Mouse (Mus musculus): ENCODE measurements around the gene Dnal1.

The Dnal1 gene

DNA sequence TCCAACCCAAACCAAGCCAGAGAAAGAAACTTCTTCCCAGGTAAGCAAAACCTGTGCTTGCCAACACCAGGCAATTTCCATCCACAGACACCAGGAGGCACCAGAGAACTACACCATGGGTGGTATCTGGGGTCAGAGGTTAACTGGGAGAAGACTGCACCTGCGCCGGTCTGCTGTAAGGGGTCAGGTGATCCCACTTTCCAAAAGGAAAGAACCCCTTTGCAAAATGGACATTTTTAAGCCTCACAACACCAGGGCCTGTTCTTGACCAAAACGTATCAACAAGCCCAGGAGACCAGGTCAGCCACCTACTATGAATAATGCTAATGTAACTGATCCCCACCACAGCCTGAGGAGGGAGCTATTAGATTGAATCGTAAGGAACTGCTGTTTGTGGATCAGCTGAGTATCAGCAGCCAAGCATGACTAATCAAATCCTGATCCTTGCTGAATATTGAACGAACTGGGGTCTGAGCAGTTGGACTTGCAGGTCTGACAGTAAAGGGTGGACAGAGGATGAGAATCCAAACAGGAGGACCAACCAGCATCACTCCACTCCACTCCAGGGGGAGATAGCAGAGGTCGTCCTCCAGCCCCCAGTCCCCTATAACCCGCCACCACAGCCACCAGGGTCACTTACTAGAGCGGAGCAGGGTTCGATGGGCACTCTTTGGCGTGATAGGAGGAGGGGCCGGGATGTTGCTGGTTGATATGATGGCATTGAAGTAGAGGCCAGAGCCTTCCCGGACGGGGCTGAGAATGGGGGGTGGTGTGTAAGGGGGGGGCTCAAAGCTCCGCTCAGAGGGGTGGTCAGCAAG is 47.7 kb downstream of the Dnal1 start:
- no peak for DNase-seq (ENCODE audit: low spot score in 2 of 2)

DNA sequence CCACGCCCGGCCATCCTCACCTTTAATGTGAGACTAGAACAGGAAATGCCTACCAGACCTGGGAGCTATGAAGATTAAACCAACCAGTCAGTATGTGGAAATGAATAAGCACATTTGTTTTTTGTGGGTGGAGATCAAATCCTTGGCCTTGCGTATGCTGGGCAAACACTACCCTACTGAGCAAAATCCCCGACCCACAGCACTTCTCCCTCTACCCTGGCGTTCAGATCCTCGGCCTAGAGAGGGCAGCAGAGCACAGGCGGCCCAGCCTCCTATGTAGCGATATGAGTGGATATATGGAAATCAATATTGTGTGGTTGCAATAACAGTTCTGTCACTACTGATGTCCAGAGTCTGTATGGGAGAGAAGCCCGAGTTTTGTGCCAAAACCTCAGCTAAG is 49.0 kb downstream of the Dnal1 start:
- DNase-seq (ENCODE audit: low spot score in 2 of 2) = no peak

DNA sequence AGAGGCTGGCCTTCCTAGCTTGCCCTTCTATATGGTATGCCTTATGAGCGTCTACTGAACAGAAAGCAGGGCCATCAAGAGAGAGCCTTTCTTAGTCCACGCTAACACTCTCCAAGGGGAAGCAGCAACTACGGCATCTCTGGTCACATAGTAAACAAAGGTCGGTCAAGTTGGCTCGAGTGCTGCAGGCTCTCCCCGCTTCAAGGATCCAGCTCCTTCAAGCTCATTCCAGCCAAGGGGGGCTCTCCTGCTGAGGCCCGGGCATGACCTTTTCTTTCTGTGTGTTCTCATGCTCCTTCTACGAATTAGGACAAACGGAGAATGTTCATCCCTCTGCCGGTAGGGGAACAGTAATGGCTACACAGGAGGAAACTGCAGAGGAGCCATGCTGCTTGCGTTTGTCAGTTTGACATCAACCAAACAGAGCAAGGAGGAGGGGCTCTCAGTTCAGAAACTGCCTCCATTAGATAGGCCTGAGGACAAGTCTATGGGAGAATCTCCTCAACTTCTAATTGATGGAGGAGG is 49.5 kb downstream of the Dnal1 start:
- DNase-seq (ENCODE audit: low spot score in 2 of 2) = no peak

DNA sequence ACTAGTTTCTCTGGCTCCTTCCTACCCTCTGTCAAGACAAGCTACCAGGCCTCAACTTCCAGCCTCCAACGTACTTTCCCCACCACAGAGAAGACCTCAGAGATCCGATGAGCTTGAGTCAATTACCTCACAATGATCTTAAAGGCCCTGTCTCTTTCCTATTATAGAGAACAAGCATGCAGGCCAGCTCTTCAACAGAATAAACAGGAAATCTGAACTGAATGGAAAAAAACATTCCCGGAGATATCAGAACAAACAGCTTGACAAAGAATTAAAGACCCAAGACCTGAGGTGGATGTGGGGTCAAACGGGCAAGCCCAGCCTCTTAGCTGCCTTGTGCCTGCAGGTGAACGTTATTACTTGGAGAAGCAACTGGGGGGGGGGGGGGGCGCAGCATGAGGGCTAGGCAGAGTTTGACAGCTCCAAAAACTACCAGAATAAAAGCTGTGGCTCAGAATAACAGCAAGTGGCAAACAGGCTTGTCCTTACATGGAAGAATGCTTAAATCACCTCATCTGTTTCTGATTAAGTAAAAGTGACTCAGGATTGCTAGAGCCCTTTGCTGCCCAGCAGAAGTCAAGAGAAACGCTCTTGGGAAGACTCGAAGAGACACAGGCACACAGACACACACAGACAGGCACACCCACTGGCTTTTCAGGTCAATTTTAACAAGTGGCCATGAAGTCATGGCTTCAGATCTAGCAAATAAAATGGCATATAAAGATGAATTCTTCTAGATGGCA is 51.6 kb downstream of the Dnal1 start:
- DNase-seq (ENCODE audit: low spot score in 2 of 2) = no peak

DNA sequence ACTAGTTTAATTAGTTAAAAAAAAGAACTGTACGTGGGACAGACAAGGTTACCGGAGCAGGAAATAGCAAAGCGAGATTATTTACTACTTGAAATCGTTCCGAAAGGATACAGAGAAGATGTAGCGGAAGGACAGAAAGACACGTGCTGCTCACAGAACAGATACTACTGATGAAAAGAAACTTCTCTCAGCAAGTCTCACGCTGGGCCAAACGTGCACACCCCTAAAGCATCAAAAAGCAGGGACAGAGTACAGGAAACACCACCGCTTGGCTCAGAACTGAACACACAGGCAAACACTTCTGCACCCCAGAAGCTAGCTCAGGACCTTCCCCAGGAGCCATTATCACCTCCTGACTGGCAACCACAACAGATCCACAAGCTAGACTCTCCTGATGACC is 56.4 kb downstream of the Dnal1 start:
- DNase-seq (ENCODE audit: low spot score in 2 of 2) = no peak

DNA sequence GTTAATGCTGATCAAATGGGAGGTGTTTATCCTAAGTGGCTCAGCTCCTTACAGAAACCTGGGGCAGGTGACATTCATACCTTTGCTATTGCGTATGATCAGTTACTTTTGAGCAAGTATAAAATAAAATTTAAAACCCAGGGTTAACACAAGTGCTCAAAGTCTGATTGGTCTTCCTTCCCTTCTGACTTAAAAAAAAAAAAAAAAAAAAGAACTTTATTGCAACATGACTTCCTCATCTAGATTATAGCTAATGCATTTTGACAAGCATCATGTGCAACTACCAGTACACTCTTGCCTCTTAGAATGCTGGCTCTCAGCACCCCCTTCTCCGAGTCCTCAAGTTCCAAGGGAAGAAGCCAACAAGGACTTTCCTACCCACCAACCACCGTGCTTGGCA is 58.0 kb downstream of the Dnal1 start:
- no peak for DNase-seq (ENCODE audit: low spot score in 2 of 2)

DNA sequence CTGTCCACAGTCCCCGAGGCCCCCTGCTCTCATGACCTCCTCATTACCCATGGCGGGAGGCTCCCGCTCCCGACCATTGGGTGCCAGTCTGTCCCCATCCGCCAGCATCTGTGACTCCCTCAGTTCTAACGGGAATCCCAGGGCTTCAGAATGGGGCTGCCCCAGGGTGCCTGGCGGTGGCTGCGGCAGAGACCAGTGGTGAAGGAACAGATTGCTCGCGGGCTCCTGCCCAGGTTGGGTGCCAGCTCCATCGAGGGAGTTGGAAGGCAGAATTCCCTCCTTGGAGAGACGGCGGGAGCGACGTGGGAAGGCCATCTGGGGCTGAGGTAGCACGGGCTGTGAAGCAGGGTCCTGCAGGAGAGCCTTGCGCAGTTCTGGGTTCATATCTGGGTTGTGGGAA is 58.7 kb downstream of the Dnal1 start:
- DNase-seq (ENCODE audit: low spot score in 2 of 2) = no peak

DNA sequence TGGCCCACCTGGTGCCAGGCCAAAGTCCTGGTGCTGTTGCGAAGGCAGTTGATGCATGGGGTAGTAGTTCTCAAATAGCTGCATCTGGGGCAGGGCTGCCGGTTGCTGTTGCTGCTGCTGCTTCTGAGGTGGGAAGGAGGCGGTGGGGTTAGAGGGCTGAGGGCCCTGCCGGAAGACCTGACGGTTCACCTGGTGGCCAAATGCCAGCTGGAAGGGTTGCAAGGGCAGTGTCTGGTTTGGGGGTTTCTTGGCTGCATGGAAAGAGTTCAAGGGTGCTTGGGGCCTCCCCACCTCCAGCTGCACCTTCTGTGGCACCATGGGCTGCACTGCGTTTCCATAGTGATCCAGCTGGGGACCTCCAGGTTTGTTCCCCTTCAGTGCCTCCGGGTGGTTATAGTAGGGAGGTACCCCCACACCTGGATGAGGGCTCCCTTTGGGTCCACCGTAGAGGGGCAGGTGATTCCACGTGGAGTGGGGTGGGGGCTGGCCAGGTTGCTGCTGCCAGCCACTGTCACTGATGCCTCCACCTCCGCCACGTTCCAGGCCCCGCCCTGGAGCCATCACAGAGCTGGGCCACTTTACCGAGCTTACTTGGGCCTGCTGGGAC is 59.2 kb downstream of the Dnal1 start:
- DNase-seq (ENCODE audit: low spot score in 2 of 2) = no peak

DNA sequence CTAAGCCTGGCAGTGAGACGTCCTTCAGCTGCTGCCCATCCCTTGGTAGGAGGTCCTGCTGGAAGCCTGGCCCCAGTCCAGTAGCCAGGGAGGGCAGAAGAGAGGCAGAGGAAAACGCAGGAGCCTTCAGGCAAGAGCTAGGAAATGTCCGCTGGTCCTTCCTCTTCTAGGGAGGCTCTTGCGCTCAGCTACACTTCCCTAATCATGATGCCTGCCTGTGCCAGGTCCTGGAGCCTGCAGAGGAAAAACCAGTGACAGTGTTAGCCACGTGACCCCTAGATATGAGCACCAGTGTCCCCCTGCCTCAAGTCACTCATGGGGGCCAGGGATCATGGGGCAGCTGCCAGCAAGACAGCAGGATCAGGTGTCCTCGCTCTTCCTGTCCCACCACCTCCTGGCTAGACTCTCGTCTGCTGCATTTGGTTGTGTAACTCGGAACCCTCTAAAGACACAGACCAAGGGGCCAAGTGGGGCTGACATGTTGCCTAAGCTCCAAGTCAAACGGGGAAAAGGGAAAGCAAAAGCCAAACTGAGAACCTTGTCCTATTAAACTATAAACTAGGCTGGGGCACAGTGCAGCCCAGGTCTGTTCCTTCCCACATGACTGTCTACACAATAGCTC is 60.1 kb downstream of the Dnal1 start:
- DNase-seq (ENCODE audit: low spot score in 2 of 2) = no peak

DNA sequence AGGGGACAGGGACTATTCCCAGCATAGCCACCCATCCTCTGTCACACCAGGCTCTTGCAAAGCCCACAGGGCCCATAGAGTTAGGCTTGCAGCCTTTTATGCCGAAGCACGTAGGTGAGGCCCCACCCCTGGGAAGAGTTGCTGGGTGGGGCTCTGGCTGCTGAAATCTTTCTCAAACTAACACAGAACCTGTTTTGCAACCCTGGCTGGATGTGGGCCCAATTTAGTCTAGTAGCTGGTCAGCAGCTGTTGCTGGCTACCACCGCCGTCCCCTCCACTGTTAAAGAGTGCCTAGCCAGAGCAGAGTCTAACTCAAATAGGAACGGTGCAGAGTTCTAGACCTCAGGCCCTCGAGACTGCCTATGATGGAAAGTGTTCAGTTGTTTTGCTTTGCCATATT is 60.7 kb downstream of the Dnal1 start:
- no peak for DNase-seq (ENCODE audit: low spot score in 2 of 2)

DNA sequence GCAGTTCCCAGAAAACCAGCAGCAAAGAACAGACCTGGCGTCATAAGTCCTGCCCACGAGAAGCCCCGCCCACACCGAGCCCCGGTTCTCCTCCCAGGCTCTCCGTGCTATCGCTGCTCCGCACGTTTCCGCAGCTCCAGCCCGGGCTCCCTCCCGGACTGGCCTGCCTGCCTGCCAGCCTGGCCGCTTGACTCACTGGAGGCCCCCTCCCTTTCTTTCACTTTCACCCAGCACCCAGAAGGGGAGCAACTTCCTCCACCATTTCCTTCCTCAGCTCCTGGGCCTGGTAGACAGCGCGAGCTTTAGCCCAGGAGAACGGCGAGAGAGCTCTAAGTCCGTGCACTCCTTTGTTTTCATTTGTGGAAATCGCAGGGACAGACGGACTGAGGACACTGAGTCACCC is 61.5 kb downstream of the Dnal1 start:
- peak; percentile 65 to 77 for DNase-seq (ENCODE audit: low spot score in 2 of 2)

DNA sequence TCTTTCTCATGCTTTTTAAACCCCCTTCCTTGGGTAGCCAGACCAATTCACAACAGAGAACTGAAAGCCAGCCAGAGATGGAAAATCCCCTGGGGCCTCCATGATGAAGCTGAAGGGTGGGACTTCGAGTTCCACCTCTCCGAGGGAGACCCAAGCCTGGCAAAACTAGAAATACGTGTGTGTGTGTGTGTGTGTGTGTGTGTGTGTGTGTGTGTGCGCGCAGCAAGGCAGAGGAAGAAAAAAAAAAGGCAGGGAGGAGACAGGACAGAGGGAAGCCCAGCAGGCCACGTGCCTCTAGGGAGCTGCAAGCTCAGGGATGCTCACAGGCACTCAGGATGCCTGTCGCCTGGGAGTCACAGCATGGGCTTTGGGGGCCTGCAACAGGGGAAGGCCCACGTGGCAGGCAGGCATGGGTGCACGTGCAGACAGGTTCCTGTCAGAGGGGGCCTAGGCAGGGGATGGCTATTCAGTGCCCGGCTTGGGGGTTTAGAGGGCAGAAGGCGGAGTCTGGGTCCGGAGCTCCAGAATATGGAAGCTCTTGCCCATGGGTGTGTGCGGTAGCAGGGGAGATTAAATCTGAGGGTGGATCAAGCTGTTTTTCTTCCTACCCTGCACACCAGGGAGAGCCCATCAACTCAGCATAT is 62.1 kb downstream of the Dnal1 start:
- no peak for DNase-seq (ENCODE audit: low spot score in 2 of 2)

DNA sequence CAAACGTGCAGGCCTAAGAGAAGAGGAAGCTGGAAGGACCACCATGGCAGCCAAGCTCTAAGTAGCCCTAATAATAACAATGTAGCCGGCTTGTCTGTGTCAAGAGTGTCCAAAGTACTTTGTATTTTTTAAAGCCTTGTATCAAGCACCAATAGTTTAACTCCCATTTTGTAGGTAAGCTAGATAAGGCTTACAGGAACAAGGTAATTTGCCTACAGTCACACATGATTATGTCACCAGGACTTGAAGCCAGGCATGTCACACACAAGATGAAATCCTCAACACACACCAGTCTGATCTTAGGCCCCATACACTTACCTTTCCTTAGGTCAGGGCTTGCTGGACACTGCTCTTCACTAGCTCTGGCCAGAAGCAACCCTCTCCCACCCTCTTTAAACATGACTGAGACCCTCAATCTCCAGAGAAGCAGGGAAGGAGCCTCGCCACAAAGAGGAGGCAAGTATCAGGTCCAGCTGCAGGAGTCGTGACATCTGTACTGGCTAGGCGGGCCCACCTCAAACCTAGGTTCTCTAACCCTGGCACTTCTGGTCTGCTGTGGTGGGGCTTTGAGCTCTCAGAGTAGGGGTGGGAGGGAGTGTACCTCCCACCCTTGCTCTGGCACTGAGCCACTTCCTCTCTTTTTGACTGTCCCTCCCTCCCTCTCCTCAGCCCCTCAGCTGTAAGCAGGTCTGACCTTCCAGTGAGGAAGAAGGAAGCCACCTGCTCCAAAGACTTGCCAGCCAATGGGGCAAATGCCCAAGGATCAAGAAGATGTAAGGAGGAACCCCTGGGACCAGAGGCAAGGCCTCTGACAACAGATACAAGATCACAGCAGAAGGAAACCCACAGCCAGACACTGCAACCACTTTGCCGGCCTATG is 63.0 kb downstream of the Dnal1 start:
- DNase-seq (ENCODE audit: low spot score in 2 of 2) = no peak

DNA sequence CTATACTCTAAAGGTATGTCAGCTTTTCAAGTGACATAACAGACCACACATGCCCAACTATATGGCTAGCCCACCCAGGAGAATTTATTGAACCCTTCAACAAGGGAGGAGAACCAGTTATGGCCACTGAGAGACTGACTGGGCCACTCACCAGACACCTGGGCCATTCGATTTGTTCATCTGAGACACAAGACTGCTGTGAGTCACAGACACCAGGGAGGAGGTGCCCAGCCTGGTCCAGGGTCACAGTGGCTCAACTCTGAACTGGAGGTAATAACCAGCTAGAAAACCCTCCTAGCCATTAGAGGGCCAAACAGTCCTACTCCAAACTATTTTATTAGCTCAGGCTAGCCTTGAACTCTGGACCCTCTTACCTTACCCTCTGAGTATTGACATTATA is 63.9 kb downstream of the Dnal1 start:
- DNase-seq (ENCODE audit: low spot score in 2 of 2) = no peak

DNA sequence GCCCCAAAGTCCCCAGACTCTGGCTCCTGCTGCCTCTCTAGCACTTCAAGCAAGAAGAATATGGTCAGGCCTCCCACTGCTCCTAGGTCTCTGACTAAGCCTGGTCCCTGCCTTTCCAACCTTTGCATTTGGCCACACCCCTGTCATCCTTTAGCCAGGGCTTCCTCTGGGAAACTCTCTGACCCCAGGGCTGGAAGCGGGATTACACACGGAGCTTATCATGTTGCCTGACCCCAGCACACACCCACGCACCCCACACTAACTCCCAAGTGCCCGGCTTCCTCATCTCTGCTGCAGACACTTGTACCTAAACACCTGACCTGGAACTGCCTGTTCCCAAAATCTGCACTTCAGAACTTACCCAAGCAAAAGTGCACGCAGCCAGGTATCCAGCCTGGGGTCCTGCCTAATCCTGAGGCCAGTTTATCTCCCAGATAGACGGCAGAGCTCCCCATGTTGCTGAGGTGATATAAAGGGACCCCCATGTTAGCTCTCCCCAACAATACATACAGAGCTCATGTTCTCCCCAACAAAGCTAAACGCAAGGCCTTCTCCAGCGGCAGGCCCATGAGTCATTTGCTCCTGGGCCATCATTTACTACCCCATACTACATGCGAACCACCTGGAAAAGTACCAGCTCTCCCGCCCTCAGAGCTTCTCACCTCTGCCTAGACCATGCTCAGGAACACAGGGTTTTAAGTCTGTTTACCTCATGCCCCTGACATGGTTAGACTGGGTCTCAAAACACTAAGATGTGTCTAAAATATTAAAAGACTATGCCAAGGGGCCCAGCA is 64.7 kb downstream of the Dnal1 start:
- no peak for DNase-seq (ENCODE audit: low spot score in 2 of 2)

DNA sequence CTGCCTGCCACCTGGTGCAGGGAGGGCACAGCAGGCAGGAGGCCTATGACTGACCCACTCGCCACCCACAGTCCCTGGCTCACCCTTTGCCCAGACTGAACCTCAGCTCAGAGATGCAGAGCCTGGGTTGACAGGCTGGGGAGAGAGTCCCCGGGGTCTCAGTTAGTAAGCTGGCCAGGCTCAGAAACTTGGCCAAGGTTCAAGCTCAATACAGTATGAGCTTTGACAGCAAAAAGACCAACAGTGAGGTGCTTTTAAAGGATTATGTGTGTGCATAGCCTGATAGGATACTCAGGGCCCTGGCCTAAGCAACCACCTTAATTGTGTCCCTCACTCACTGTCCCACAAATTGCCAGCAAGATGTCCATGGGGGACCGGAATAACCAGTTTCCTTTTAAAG is 65.9 kb downstream of the Dnal1 start:
- DNase-seq (ENCODE audit: low spot score in 2 of 2) = no peak

DNA sequence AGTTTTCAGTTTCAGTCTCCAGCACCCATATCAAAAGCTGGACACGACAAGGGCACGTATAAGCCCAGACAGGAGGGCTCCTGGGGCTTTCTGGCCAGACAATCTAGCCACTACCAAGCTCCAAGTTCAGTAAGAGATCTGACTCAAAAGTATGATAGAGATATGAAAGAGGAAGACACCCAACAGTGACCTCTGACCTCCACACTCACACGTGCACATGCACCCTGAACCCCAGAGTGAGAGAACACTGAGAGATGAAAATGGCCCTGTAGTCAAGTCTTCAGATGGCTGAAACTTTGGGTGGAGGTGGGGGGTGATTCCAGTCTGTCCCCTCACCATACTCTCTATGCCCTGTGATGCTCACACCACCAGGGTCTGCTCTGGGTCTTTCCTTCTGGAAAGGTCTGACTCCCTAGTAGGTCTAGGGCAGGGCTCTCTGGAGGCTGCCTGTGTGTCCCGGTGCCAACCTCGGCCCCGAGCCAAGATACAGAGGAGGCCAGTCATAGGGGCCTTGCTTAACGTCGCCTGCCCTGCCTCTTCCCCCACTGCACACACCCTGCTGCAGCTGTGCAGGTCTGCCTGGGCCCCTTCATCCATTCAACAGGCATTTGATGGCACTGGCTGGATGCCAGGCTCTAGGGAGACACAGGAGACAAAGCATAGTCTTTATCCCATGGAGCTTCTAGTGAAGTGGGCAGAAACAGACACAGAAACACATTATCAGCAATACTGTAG is 66.7 kb downstream of the Dnal1 start:
- DNase-seq (ENCODE audit: low spot score in 2 of 2) = peak in 1 of 2 experiments; percentile 43

DNA sequence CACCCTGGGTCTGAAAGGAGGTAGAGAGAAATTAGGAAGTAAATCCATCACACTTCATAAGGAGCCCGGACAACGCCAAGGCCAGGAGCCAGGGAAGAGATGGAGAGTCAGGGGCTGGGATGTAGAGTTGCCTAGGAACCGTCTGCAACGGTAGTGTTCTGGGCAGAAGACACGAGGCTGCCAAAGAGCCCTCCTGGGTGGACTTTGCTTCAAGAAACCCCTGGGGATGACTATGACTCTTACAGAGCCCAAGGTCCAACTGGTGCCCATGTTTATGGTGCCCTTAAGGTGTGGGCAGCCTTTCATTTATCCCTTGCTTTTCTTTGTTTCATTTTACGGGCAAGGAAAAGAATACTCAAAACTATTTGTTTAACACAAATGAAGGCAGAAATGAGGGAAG is 67.8 kb downstream of the Dnal1 start:
- DNase-seq (ENCODE audit: low spot score in 2 of 2) = no peak

DNA sequence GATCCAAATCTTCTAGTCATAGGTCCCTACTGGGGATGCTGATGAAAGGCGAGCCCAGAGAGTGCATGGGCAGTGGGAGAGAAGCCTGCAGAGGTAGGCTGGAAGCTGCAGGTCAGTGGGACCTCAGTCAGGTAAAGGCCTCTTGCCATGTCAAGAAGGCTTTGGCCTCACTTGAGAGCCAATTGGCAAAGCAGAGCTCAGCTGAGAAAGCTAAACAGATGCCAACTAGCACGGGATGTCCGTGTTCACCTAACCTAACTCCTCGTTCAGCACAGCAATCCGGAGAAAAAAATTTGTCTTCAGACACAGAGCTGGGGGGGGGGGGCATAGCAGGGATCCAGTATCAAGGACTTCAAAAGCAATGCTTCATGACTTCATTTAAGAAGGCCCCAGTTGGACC is 70.8 kb downstream of the Dnal1 start:
- no peak for DNase-seq (ENCODE audit: low spot score in 2 of 2)
